Mouse (Mus musculus) limb, embryonic 10.5 days (tissue): ENCODE data around the gene Wdfy3. TPM values are rescaled to one million over a fixed set of nuclear protein-coding genes. Genes with fewer than 3 reads are reported as not detected.
"Not testable (repeated sequence)": the region's sequence is repeated elsewhere in the genome, so short reads cannot be mapped to it uniquely, and the experiment has no call there.

Source experiments
- DNase-seq: peaks from one replicate; pipeline ENCODE4 v3.0.0-alpha.2; 2017; ENCODE audit warnings: low spot score
- H3K27ac ChIP-seq: fragments of 300-500 bp; sonication (generic); 2 replicates; pipeline ENCODE4 v1.5.1; 2016; ENCODE audit warnings: mild to moderate bottlenecking
- H3K27me3 ChIP-seq: fragments of 300-500 bp; sonication (generic); 2 replicates; pipeline ENCODE4 v1.6.1; 2016; ENCODE audit warnings: low read depth, mild to moderate bottlenecking; ENCODE audit not compliant: poor library complexity, severe bottlenecking
- H3K36me3 ChIP-seq: fragments of 300-500 bp; sonication (generic); 2 replicates; pipeline ENCODE4 v1.6.1; 2016; ENCODE audit warnings: mild to moderate bottlenecking, moderate library complexity
- H3K4me1 ChIP-seq: fragments of 300-500 bp; sonication (generic); 2 replicates; pipeline ENCODE4 v1.6.1; 2016
- H3K4me3 ChIP-seq: fragments of 300-500 bp; sonication (generic); 2 replicates; pipeline ENCODE4 v1.5.1; 2016; ENCODE audit warnings: mild to moderate bottlenecking, moderate library complexity
- H3K9me3 ChIP-seq: fragments of 300-500 bp; sonication (generic); replicated peaks from 2 replicates; pipeline ENCODE4 v1.6.1; 2016; ENCODE audit warnings: mild to moderate bottlenecking
- WGBS: fragments of 180-500 bp; shearing (Covaris S2); methylation state at CpG from one replicate; pipeline ENCODE4 v1.1.7; 2016; 5-methylcytosine and 5-hydroxymethylcytosine counted together
- polyA plus RNA-seq: library from polyadenylated mRNA; unstranded; fragments of >200 nt; fragmentation: Nextera tagmentation; extraction: Ambion mirVana; gene quantifications from 2 replicates; pipeline ENCODE4 v1.2.1, GENCODE M21; 2016

Gene Wdfy3
- polyA plus RNA-seq, 1 experiment from 2014 or later, result 15.8 TPM

GRCm38 (mm10) chr5:101904841-101905240 is 164.9 kb downstream of the Wdfy3 start:
- not testable (repeated sequence) for H3K4me3 ChIP-seq
- H3K36me3 ChIP-seq, result peaks cover 95% of the 10 kb centered on the region

GRCm38 (mm10) chr5:101902686-101903085 is 167.0 kb downstream of the Wdfy3 start:
- H3K36me3 ChIP-seq, result peaks cover 93% of the 10 kb centered on the region
- H3K4me1 ChIP-seq, result no peaks in the 10 kb centered on the region
- no peaks in the 10 kb centered on the region for H3K9me3 ChIP-seq
- H3K27ac ChIP-seq, result no peak overlapping the region
- no peaks in the 10 kb centered on the region for H3K27me3 ChIP-seq
- no peak overlapping the region for H3K4me3 ChIP-seq
- no peak for DNase-seq
- 89% methylated on average over 1 of the region's 1 CpGs for WGBS

More at GRCm38 (mm10) chr5:101904841-101905240, 164.9 kb downstream of the Wdfy3 start:
- not testable (repeated sequence) for H3K27me3 ChIP-seq, H3K27ac ChIP-seq, DNase-seq, H3K9me3 ChIP-seq, H3K4me1 ChIP-seq
- 93% methylated on average over 4 of the region's 4 CpGs for WGBS

GRCm38 (mm10) chr5:101899981-101900380 is 169.7 kb downstream of the Wdfy3 start:
- Histone ChIP-seq H3K27me3 (no peaks in the 10 kb centered on the region), H3K4me3 (no peak overlapping the region), H3K27ac (no peak overlapping the region), H3K4me1 (no peaks in the 10 kb centered on the region), H3K9me3 (no peaks in the 10 kb centered on the region), H3K36me3 (peaks cover 95% of the 10 kb centered on the region)
- WGBS, result 95% methylated on average over 15 of the region's 15 CpGs
- DNase-seq, result no peak

GRCm38 (mm10) chr5:101896784-101897183 is 172.9 kb downstream of the Wdfy3 start:
- Histone ChIP-seq H3K27ac (no peak overlapping the region), H3K27me3 (no peaks in the 10 kb centered on the region), H3K9me3 (no peaks in the 10 kb centered on the region), H3K4me1 (no peaks in the 10 kb centered on the region), H3K36me3 (peaks cover 95% of the 10 kb centered on the region), H3K4me3 (no peak overlapping the region)
- WGBS, result 95% methylated on average over 11 of the region's 11 CpGs
- DNase-seq, result no peak

GRCm38 (mm10) chr5:101895717-101896645 is 173.7 kb downstream of the Wdfy3 start:
- Histone ChIP-seq H3K36me3 (peaks cover 95% of the 10 kb centered on the region), H3K27me3 (no peaks in the 10 kb centered on the region), H3K4me3 (no peak overlapping the region), H3K4me1 (no peaks in the 10 kb centered on the region), H3K27ac (no peak overlapping the region), H3K9me3 (no peaks in the 10 kb centered on the region)
- no peak for DNase-seq
- WGBS, result 93% methylated on average over 18 of the region's 18 CpGs

DNA sequence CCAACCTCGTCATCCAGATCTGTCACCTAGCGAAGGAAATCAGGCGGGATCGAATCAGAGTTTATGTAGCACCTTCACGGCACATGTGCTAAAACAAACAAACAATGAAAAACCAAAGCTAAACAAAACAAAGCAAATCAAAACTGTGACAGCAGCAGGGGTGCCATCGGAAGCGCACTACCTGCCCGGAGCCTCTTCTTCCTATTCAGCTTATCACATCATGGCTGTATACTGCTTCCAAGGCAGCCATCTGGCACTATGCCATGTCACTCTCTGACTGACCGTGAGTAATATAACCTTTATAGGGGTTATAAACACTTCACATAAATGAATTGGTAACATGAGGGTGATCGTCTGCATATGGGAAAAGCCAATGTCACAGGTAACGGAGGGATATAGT is 174.6 kb downstream of the Wdfy3 start:
- 87% methylated on average over 11 of the region's 11 CpGs for WGBS
- no peak for DNase-seq
- Histone ChIP-seq H3K27ac (no peak overlapping the region), H3K36me3 (peaks cover 95% of the 10 kb centered on the region), H3K4me3 (no peak overlapping the region), H3K4me1 (no peaks in the 10 kb centered on the region), H3K27me3 (no peaks in the 10 kb centered on the region), H3K9me3 (no peaks in the 10 kb centered on the region)

- H3K4me1 ChIP-seq, result no peaks in the 10 kb centered on the region
- H3K36me3 ChIP-seq, result peaks cover 95% of the 10 kb centered on the region
- H3K4me3 ChIP-seq, result no peak overlapping the region
- no peak overlapping the region for H3K27ac ChIP-seq
- no peaks in the 10 kb centered on the region for H3K9me3 ChIP-seq
- no peaks in the 10 kb centered on the region for H3K27me3 ChIP-seq
- no peak for DNase-seq
- 81% methylated on average over 13 of the region's 13 CpGs for WGBS
Measured at GRCm38 (mm10) chr5:101893820-101894515, 175.8 kb downstream of the Wdfy3 start.

DNA sequence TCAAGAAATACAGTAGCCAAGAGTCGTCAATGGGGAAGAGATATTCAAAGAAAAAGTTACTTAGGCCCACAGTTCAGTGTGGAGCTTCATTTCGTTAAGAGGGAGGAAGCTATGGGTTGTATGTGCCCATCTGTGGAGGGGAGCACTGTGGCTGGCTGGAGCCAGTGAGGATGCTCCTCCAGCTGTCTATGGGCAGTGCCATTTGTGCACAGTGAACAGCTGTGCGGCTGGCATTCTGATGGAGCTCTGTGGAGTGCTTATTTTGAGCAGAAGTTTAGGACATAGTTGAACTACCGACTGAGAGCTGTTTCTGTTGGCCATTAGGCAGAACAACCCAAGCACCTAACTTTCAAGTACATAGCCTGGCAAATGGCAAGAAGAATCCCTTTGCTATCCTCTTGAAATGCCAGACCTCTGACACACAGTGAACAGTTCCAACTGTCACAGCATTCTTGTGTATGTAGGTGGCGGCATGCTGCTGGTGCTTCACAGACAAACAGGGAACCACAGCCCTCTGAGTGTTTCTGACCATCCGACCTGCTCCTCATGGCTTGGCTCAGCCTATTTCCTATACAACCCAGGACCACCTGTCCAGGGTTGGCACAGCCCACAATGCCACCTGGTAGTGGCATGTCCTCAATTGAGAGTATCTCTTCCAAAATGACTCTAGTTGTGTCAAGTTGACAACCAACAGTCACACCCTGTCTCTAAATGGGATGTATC is 177.9 kb downstream of the Wdfy3 start:
- H3K9me3 ChIP-seq, result no peaks in the 10 kb centered on the region
- DNase-seq, result no peak
- no peaks in the 10 kb centered on the region for H3K4me1 ChIP-seq
- 94% methylated on average over 6 of the region's 6 CpGs for WGBS
- H3K27me3 ChIP-seq, result no peaks in the 10 kb centered on the region
- peaks cover 100% of the 10 kb centered on the region for H3K36me3 ChIP-seq
- no peak overlapping the region for H3K27ac ChIP-seq
- no peak overlapping the region for H3K4me3 ChIP-seq

- 96% methylated on average over 19 of the region's 19 CpGs for WGBS
- H3K27ac ChIP-seq, result no peak overlapping the region
Measured at GRCm38 (mm10) chr5:101887989-101888388, 181.7 kb downstream of the Wdfy3 start.

DNA sequence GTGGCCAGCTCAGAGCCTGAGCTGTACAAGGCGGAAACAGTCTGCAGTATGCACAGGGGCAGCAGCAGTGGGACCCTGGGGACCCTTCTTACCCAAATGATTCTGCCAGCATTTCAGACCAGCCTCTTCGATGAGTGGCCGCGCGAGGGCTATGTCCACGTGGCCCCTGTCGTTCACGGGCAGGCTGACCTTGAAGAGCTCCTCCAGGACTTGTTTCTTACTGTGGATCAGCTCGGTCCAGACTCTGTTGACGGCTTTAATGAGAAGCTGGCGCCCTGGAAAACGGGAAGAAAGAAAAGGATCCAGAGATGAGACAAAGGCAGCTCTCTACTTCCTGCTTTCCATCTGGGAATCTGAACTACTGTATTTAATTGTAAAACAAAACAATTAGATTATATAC is 184.7 kb downstream of the Wdfy3 start:
- Histone ChIP-seq H3K27me3 (no peaks in the 10 kb centered on the region), H3K27ac (no peak overlapping the region), H3K9me3 (no peaks in the 10 kb centered on the region), H3K4me3 (no peak overlapping the region), H3K4me1 (no peaks in the 10 kb centered on the region), H3K36me3 (peaks cover 100% of the 10 kb centered on the region)
- no peak for DNase-seq
- 94% methylated on average over 12 of the region's 12 CpGs for whole genome bisulfite sequencing

More at GRCm38 (mm10) chr5:101887989-101888388, 181.7 kb downstream of the Wdfy3 start:
- Histone ChIP-seq H3K36me3 (peaks cover 100% of the 10 kb centered on the region), H3K4me3 (no peak overlapping the region), H3K27me3 (no peaks in the 10 kb centered on the region), H3K4me1 (no peaks in the 10 kb centered on the region), H3K9me3 (no peaks in the 10 kb centered on the region)
- no peak for DNase-seq

GRCm38 (mm10) chr5:101882191-101882590 is 187.5 kb downstream of the Wdfy3 start:
- no peak overlapping the region for H3K4me3 ChIP-seq
- 93% methylated on average over 15 of the region's 15 CpGs for WGBS
- H3K9me3 ChIP-seq, result no peaks in the 10 kb centered on the region
- no peak for DNase-seq
- no peak overlapping the region for H3K27ac ChIP-seq
- no peaks in the 10 kb centered on the region for H3K4me1 ChIP-seq
- H3K27me3 ChIP-seq, result no peaks in the 10 kb centered on the region
- H3K36me3 ChIP-seq, result peaks cover 99% of the 10 kb centered on the region

GRCm38 (mm10) chr5:101879914-101880313 is 189.8 kb downstream of the Wdfy3 start:
- Histone ChIP-seq H3K4me3 (no peak overlapping the region), H3K36me3 (peaks cover 95% of the 10 kb centered on the region), H3K9me3 (no peaks in the 10 kb centered on the region), H3K27ac (no peak overlapping the region), H3K4me1 (no peaks in the 10 kb centered on the region), H3K27me3 (no peaks in the 10 kb centered on the region)
- no peak for DNase-seq
- WGBS, result 96% methylated on average over 4 of the region's 4 CpGs
